Mouse (Mus musculus): ENCODE data around the gene Grxcr1.

Grxcr1 gene

DNA sequence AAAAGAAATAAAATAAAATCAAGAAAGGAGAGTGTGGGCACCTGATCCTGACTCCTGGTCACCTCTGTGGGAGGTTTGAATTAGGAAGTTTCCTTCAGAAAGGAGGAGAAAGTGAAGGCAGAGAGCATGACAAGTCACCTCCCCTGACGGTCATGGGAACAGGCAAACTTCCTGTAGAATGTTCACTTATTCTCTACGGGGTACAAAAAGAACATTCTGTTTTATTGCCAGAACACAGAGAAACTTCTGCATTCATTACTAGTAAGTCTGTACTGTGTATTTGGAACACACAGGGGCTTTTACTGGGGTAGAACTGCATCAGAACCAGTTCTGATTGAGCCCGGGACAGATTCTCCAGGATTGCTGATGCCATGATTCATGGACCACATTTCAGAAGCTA, 55.5 kb downstream of the Grxcr1 start:
- CTCF ChIA-PET = no interaction called here

DNA sequence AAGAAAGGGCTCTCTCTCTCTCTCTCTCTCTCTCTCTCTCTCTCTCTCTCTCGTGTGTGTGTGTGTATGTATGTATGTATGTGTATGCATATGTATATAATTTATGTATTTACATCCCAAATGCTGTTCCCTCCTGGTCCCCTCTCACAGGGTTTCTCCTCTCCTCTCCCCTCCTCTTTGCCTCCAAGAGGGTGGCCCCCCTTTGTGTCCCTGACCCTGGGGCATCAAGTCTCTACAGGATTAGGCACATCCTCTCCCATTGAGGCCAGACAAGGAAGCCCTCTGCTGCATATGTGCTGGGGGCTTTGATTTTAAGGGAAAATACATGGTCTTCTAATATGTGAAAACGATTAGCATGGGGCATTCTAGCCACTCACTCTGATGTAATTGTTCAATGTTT, 61.5 kb downstream of the Grxcr1 start:
- CTCF ChIA-PET = no interaction called here

DNA sequence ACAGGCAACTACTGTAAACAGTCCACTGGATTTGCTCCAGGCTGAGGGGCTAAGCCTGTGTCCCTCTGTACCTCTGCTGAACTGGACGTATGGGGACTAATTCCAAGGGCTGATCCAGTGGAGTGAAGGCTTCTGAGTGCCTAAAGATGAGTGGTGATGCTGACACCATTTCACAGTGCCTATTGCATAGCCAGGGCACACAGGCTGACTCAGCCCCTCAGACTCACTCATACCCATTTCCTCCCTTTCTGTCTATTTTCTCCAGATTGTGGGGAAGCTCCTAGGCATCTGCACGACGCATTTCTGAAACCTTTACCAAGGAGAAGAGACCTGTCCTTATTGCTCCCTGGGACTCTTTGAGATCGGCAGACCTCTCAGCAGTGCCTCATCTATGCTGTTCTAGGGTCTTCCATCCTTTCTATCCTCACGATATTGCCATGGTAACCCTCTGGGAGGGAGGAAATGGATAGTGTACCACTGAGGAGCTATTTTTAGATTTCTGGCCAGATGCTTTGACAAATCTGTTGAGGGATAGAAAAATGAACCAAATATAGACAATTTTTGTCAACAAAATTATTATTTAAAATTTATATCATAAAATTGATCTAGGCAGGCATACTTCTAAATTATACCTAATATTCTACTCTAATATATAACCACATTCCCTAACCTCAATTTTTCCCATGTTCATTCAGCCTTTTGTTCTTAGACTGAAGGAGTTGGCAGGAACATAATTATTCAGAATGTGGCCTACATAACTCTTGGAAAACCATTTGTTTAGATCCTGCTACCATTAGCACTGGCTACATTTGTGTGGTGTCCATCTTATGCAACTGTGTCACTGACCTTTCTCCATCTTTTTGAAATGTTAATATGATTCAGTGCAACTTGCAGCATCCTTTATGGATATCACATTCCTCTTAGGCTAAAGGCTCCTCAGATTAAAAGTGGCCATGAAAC, 66.3 kb downstream of the Grxcr1 start:
- CTCF ChIA-PET = interaction anchor here (0.6 kb wide), 1 partner anchor 1862 kb away, joined by 3 read pairs; no protein-coding TSS in a partner anchor

DNA sequence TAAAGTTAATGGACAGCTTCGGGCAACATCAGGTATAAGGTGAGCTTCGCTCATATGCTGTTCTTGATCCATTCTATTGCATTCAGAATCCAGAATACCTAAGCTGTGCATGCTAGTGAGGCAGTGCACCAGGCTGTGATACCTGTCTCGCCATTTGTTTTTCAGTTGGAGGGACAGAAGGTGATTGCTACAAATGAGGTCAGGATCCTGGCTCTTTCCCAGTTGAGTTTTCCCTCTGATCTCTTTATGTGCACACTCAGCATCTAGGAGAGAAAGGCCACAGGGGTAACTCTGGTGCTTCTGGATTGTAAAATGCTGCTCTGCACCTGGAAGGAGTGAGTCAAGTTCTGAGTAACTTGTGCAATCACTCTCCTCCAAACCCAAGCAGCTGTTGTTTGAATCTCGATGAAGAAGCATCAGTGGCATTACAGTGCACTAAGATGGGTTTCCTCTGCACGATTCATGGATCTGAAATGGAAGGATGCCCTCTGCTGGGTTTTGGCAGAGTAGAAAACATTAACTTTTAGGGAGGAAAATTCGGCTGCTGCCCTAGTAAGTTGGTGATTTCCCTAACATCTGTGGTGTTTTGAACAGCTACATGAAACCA, 80.9 kb downstream of the Grxcr1 start:
- CTCF ChIA-PET = no interaction called here

DNA sequence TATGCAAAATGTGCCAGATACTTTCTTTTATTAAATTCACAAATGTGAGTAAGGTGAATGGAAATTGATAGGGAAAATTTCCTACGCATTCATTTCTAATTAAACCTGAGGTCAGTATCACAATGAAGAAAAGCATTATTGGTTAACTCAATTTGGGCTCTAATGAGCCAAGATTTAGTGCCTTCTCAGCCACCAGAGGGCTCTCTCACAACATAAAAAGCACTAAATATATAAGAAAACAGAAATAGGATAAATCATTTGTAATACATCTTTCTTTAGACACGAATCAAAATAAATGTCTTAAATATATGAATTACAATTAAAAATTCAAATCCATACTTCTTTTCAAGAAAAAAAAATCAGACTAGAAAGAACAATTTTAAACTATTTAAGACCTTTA, 89.2 kb downstream of the Grxcr1 start:
- CTCF ChIA-PET = no interaction called here

DNA sequence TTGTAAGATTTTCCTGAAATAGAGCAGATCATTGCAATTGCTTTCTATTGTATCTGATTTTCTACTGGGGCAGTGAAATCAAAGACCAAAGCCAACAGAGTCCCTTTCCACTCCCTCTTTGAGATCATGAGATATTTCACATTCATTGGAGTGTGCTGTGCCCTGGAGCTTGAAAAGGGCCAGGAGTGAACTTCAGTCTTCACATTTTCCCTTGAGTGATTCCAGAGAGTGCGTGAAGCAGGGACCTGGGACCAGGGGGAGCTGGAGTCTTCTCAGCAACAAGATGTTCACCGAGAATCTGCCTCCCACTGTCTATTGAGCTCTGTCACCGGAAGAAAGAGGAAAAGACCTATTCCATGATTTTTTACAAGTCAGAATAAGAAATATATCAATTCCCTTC, 91.2 kb downstream of the Grxcr1 start:
- CTCF ChIA-PET = no interaction called here

- CTCF ChIA-PET = no interaction called here
Observed at GRCm38 (mm10) chr5:68125478-68125877, 93.8 kb downstream of the Grxcr1 start.

- CTCF ChIA-PET = interaction anchor here (0.6 kb wide), 2 partner anchors 1390 to 1393 kb away, joined by 3 to 6 read pairs; no protein-coding TSS in a partner anchor
Observed at GRCm38 (mm10) chr5:68128421-68128820, 96.8 kb downstream of the Grxcr1 start.

DNA sequence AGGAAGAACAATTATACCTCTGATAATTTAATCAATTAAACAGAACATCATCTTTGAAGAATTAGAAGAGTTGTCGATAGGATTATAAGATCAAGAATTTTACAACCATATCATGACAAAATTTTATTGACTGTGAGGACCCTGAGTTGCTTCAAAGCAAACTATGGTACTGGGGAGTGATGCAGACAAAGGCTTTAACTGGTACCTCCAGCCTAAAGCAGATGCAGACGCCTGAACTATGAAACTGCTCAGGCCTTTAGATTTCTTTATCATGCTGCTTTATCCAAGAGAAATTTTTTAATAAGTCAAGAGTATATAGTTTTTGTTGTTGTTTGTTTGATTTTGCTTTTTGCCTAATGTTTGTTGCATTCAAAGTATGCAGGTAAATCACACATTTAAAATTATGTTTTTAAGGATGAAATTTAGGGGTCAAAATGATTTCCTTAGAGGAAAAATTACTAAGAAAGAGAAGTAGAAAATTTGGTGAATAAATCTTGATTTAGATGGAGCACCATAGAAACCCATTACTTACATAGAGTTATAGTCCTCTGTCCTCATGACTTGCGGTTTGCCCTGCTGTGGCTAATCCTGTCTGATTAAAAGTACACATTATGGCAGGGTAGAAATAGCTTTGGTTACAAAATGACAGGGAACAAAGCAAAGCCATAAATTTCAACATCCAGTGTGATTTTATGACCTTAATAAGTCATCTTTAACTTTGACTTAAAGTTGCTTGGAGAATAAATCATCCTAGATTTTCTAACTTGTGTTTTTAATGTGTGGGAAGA, 97.4 kb downstream of the Grxcr1 start:
- CTCF ChIA-PET = interaction anchor here (0.6 kb wide), 1 partner anchor 1392 kb away, joined by 3 read pairs; no protein-coding TSS in a partner anchor

GRCm38 (mm10) chr5:68146818-68147217, 115.2 kb downstream of the Grxcr1 start:
- CTCF ChIA-PET = no interaction called here

DNA sequence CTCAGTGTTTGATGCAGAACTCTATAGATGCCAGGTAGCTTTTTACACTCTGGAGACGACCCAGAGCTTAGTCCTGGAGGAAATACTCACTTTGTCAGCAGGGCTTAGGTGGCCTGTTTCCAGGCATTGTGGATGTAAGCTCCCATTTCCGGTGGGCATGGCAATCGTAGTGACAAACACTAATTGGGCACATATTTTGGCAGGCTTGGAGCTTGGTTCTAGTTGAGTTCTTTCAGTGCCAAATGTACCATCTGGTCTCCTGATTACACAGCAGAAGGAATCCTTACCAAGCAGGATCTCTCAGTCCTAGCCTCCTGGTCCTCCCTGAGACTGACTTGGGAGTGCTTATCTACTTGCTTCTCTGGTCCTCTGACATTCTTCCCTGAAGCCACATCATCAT, 118.3 kb downstream of the Grxcr1 start:
- CTCF ChIA-PET = no interaction called here

DNA sequence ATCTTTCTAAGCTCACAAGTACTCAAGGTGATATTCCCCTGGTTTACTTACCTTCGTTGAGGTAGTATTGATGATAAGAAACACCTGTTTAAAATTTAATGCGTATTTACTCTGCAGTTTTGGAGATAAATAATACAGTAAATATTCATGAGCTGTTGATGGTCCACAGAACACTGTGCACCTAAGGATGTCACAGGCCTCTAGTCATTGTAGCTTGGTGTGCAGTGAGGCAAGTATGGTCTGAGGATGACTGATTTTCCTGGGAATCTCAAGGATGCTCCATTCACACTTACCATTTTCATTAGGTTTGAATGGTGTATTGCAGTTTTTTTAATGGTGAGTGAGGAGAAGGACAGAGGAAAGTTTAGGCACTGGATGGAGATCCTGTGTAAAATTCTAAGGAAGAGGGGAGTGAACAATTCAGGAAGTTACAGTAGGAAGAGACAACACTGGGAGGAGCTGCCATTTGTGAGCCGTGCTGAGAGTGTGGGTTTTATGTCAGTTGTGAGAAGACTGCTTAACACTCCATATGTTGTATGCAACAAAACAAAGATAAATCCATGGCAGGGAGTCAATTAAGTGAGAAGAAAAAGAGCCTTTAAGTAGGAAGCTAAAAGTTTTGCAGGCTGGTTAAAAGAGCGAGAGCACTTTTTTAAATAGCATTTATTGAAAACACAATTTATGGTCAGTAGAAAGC, 118.9 kb downstream of the Grxcr1 start:
- CTCF ChIA-PET = no interaction called here

DNA sequence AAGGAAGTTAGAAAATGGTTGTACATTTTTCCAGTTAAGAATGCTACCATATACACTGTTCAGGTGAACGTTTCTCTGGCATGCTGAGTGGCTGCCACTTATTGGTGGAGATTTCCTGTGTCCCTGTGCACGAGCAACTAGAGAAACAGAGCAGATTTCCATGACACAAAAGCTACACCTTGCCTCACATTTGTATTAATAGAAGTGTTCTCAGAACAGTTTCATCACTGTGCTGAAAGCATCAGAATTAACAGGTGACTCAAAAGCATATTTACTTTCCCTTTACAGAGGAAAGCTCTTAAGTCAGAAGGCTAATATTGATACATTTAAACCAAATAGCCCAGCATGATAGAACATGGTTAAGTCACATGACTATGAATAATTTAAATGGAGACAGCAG, 130.9 kb downstream of the Grxcr1 start:
- CTCF ChIA-PET = no interaction called here

GRCm38 (mm10) chr5:68165954-68166353, 134.3 kb downstream of the Grxcr1 start:
- CTCF ChIA-PET = interaction anchor here (0.7 kb wide), 1 partner anchor 558 kb away, joined by 5 read pairs; no protein-coding TSS in a partner anchor

Data from spleen, embryonic (tissue).